Mouse (Mus musculus): Measurements from ENCODE around the gene Capn8.

DNA sequence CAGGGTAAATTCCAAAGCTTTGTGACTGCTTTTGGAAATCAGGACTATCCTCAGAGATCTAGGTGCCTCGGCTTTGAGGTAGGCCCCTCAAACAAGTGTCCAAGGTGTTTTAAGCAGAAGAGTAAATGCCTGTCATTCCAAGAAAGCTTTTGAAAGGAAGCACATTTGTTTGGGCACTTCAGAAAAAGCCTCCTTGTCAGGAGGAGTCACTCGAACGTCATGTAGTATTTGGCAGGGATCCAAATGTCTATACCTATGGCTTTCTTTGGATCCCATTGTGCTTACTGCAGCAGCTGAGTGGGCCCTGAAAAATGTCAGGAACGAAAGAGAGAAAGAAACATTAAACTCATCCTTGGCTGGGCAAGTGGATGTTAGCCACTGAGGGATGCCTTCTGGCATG is 27.6 kb downstream of the Capn8 start:
- no peak for TF ChIP-seq POLR2A (IDR thresholded peaks at IDR 0.05; ENCODE audit: control insufficient read depth, low read depth, low read length)
- no peak for TF ChIP-seq CTCF (IDR thresholded peaks at IDR 0.05; ENCODE audit: control insufficient read depth, insufficient read depth, insufficient replicate concordance, low read depth, low read length)

Data from testis, adult 2 months (tissue).